Mouse (Mus musculus) leukemia stem cell, adult 10-12 weeks (primary cell): Measurements from ENCODE around the gene Galm. TPM values are rescaled to one million over a fixed set of nuclear protein-coding genes. Genes with fewer than 3 reads are reported as not detected.

Experiments used
- polyA plus RNA-seq: library from polyadenylated mRNA; stranded (reverse); fragments of >175 nt; gene quantifications from 2 replicates; pipeline ENCODE4 v1.2.3, GENCODE M21; 2012; ENCODE audit warnings: low replicate concordance

Gene Galm
- 0.28 TPM in 1 of 2 replicates, not detected in the other for polyA plus RNA-seq

GRCm38 (mm10) chr17:80127331-80128251 lies at the start of gene Galm:
TSS of gene Galm (plus strand) at chr17:80127471.

DNA sequence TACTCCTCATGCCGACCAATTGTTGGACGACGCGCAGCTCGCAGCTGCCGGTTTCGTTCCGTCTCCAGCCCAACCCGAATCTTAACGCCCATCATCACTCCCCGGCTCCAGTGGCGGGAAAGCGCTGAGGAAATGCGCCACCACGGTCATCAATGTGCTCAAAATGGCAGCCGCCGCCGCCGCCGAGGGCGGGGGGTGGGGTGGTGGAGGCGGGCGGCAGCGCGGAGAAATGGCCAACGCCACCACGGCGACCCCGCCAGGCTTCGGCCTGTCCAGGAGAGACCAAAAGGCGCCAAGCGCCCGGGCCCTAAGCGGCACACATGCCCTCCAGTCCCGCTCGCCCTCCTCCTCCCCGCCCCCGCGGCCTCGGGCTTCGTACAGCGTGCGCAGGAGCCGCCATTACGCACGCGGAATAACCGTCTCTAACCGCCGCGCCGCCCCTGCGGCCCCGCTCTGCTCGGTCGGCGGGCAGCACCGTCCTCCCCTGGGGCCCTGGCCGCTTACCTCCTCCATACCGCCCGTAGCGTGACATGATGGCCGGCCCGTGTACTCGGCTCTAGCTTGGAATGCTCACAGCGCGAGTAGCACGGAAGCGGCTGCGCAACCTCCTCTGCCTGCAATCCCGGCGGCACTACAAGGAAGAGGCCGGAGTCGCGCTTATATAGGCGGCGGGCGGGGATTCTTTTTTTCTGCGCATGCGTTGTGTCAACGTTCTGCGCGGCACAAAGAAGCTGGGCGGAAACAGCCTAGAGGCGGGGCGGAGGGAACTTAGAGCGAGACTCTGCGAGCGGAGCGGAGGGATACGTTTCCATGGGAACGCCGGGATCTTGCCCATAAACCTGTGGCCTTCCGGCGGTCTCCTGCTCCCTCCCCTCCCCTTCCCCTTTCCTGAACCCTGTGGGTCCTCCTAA lies 79.7 kb downstream of the Galm start, which contains the start of the genes Srsf7 and Ttc39d:
Gene Srsf7 (minus strand): TSS at position 637 of the 911 bp plus-strand sequence.
Gene Ttc39d (plus strand): TSS at position 790 of the 911 bp plus-strand sequence.

GRCm38 (mm10) chr17:80224326-80225116 lies 97.2 kb downstream of the Galm start, which contains the start of gene Gemin6:
TSS of gene Gemin6 (plus strand) at chr17:80224441.

Other genes starting within 250 kb of the Galm start
- 2.9 and 3.4 TPM in 2 replicates for gene Atl2, start 231.3 kb upstream of the Galm start, polyA plus RNA-seq
- 40.5 and 49.8 TPM in 2 replicates for gene Hnrnpll, start 65.1 kb upstream of the Galm start, polyA plus RNA-seq
- gene Srsf7, start 79.8 kb downstream of the Galm start, polyA plus RNA-seq, result 3.3 and 125 TPM in 2 replicates
- 0.07 TPM in 1 of 2 replicates, not detected in the other for gene Ttc39d, start 80.0 kb downstream of the Galm start, polyA plus RNA-seq
- 0.47 and 0.94 TPM in 2 replicates for gene Gemin6, start 97.0 kb downstream of the Galm start, polyA plus RNA-seq
- 0.82 and 1.5 TPM in 2 replicates for gene Morn2, start 162.7 kb downstream of the Galm start, polyA plus RNA-seq
- gene Dhx57, start 163.0 kb downstream of the Galm start, polyA plus RNA-seq, result 4.3 and 5.9 TPM in 2 replicates
- gene Arhgef33, start 179.9 kb downstream of the Galm start, polyA plus RNA-seq, result 0.11 and 0.24 TPM in 2 replicates
- not detected in 2 replicates for gene Gm10190, start 246.1 kb downstream of the Galm start, polyA plus RNA-seq